Mouse (Mus musculus) brain, embryonic 14.5 days (tissue): ENCODE measurements at regions not wholly inside any gene's neighbourhood (a gene's known extent, or its start where the extent isn't known, plus 50 kb on each side); places are given as distances from the start of the nearest gene placed in this dataset.

Experiments
- CTCF ChIP-seq: fragments of 200-500 bp; IDR thresholded peaks from 2 replicates; pipeline ENCODE4 v1.5.1; 2012; ENCODE audit warnings: inconsistent platforms, mild to moderate bottlenecking, moderate library complexity, borderline replicate concordance; ENCODE audit not compliant: insufficient read depth, insufficient read length; ENCODE audit errors: extremely low read depth
- POLR2A ChIP-seq: fragments of 200-500 bp; IDR thresholded peaks from 2 replicates; pipeline ENCODE4 v1.6.1; 2012; ENCODE audit warnings: mild to moderate bottlenecking, inconsistent platforms, borderline replicate concordance; ENCODE audit not compliant: poor library complexity, insufficient read depth, insufficient read length, severe bottlenecking; ENCODE audit errors: extremely low read depth

GRCm38 (mm10) chrX:12887516-12887915, 125.6 kb upstream of the Med14 start:
- no peak for TF ChIP-seq POLR2A
- TF ChIP-seq CTCF: no peak
